Mouse (Mus musculus) midbrain, embryonic 14.5 days (tissue): ENCODE measurements around the gene Actr6. TPM values are rescaled to one million over a fixed set of nuclear protein-coding genes. Genes with fewer than 3 reads are reported as not detected.

ENCODE experiments used
- ATAC-seq: fragments of 200-750 bp; cut with Nextera tagmentation; 2 replicates; pipeline ENCODE4 v1.8.0; 2017; ENCODE audit warnings: moderate number of reproducible peaks, moderate library complexity; ENCODE audit not compliant: low FRiP score, low TSS enrichment
- DNase-seq: peaks from one replicate; pipeline ENCODE4 v3.0.0-alpha.2; 2015
- H3K27ac ChIP-seq: fragments of 300-500 bp; sonication (generic); replicated peaks from 2 replicates; pipeline ENCODE4 v1.5.1; 2014; ENCODE audit warnings: mild to moderate bottlenecking, low read depth, low read length, moderate library complexity
- H3K27me3 ChIP-seq: fragments of 300-500 bp; sonication (generic); 2 replicates; pipeline ENCODE4 v1.6.1; 2014; ENCODE audit warnings: low read length, control low read depth, mixed read lengths; ENCODE audit not compliant: control insufficient read depth, insufficient read depth
- H3K36me3 ChIP-seq: fragments of 300-500 bp; sonication (generic); 2 replicates; pipeline ENCODE4 v1.6.1; 2014; ENCODE audit warnings: low read length, control low read depth; ENCODE audit not compliant: control insufficient read depth, insufficient read depth
- H3K4me1 ChIP-seq: fragments of 300-500 bp; sonication (generic); 2 replicates; pipeline ENCODE4 v1.6.1; 2014; ENCODE audit warnings: mild to moderate bottlenecking, antibody characterized with exemption, low read length, control low read depth; ENCODE audit not compliant: control insufficient read depth, insufficient read depth
- H3K4me2 ChIP-seq: fragments of 300-500 bp; sonication (generic); 2 replicates; pipeline ENCODE4 v1.6.1; 2014; ENCODE audit warnings: mild to moderate bottlenecking, low read length, moderate library complexity
- H3K4me3 ChIP-seq: fragments of 300-500 bp; sonication (generic); replicated peaks from 2 replicates; pipeline ENCODE4 v1.5.1; 2014; ENCODE audit warnings: low read depth, low read length
- H3K9ac ChIP-seq: fragments of 300-500 bp; sonication (generic); replicated peaks from 2 replicates; pipeline ENCODE4 v1.6.1; 2014; ENCODE audit warnings: mild to moderate bottlenecking, low read length, moderate library complexity
- H3K9me3 ChIP-seq: fragments of 300-500 bp; sonication (generic); 2 replicates; pipeline ENCODE4 v1.6.1; 2016; ENCODE audit warnings: low read length, control low read depth, mixed read lengths; ENCODE audit not compliant: control insufficient read depth
- WGBS: fragments of 180-500 bp; shearing (Covaris S2); extraction: QIAGEN DNeasy Blood & Tissue Kit; methylation state at CpG from one replicate; pipeline ENCODE4 v1.1.7; 2014; 5-methylcytosine and 5-hydroxymethylcytosine counted together
- polyA plus RNA-seq: library from polyadenylated mRNA; unstranded; fragments of >200 nt; fragmentation: Nextera tagmentation; extraction: Ambion mirVana; gene quantifications from 2 replicates; pipeline ENCODE4 v1.2.1, GENCODE M21; 2014

Actr6 gene
- polyA plus RNA-seq, 1 experiment from 2014 or later: 53.8 TPM

GRCm38 (mm10) chr10:89744341-89744740 is 12.2 kb upstream of the Actr6 start:
- H3K4me1 ChIP-seq: peaks cover 5% of the 10 kb centered on the region; the same call in 1 of the 2 replicates
- H3K27me3 ChIP-seq: no peaks in the 10 kb centered on the region
- no peak overlapping the region for H3K9ac ChIP-seq
- peak overlapping the region; percentile 93 for H3K4me3 ChIP-seq
- no peak for DNase-seq
- H3K27ac ChIP-seq: 0 out of 2 replicates have a peak overlapping the region, but pooled peaks have one; percentile 93
- 27% methylated on average over 3 of the region's 3 CpGs for WGBS
- H3K36me3 ChIP-seq: no peaks in the 10 kb centered on the region
- H3K9me3 ChIP-seq: no peaks in the 10 kb centered on the region
- no peak for ATAC-seq
- peak overlapping the region; percentile 56 for H3K4me2 ChIP-seq

GRCm38 (mm10) chr10:89743266-89743665 is 11.2 kb upstream of the Actr6 start:
- no peak for ATAC-seq
- no peaks in the 10 kb centered on the region for H3K9me3 ChIP-seq
- no peaks in the 10 kb centered on the region for H3K27me3 ChIP-seq
- H3K4me3 ChIP-seq: no peak overlapping the region
- peaks cover 5% of the 10 kb centered on the region; the same call in 1 of the 2 replicates for H3K4me1 ChIP-seq
- no peak overlapping the region for H3K4me2 ChIP-seq
- no peak for DNase-seq
- H3K27ac ChIP-seq: no peak overlapping the region
- no peaks in the 10 kb centered on the region for H3K36me3 ChIP-seq
- WGBS: 94% methylated on average over 4 of the region's 4 CpGs
- no peak overlapping the region for H3K9ac ChIP-seq

- Histone ChIP-seq H3K9ac (no peak overlapping the region), H3K4me2 (no peak overlapping the region), H3K27ac (no peak overlapping the region), H3K9me3 (no peaks in the 10 kb centered on the region), H3K4me1 (no peaks in the 10 kb centered on the region), H3K36me3 (no peaks in the 10 kb centered on the region), H3K4me3 (no peak overlapping the region), H3K27me3 (no peaks in the 10 kb centered on the region)
- DNase-seq (no peak), ATAC-seq (no peak)
- WGBS: 83% methylated on average over 6 of the region's 6 CpGs
These were observed 8.9 kb upstream of the Actr6 start for GRCm38 (mm10) chr10:89740995-89741394.

GRCm38 (mm10) chr10:89739703-89740102 is 7.6 kb upstream of the Actr6 start:
- H3K4me2 ChIP-seq: no peak overlapping the region
- no peak overlapping the region for H3K9ac ChIP-seq
- ATAC-seq: no peak
- no peak for DNase-seq
- H3K4me3 ChIP-seq: no peak overlapping the region
- H3K27ac ChIP-seq: no peak overlapping the region
- H3K27me3 ChIP-seq: no peaks in the 10 kb centered on the region
- H3K4me1 ChIP-seq: no peaks in the 10 kb centered on the region
- no peaks in the 10 kb centered on the region for H3K9me3 ChIP-seq
- H3K36me3 ChIP-seq: no peaks in the 10 kb centered on the region
- 58% methylated on average over 7 of the region's 7 CpGs for WGBS

DNA sequence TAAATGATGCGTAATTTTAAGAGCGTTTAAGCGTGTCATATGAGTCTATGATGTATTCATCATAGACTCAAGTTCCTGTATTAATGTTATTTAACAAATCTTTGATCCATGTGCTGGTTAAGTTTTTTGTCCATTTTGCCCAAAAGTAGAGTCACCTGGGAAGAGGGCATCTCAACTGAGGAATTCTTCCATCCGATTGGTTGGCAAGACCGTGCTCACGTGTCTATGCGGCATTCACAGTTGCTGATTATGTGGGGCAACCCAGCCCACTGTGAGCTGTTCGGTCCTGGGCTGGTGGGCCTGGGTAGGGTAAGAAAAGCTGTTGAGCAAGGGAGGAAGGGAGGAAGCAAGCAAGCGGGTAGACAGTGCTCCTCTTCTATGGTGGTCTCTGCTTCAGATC is 6.3 kb upstream of the Actr6 start:
- H3K27me3 ChIP-seq: no peaks in the 10 kb centered on the region
- H3K36me3 ChIP-seq: no peaks in the 10 kb centered on the region
- no peak overlapping the region for H3K4me2 ChIP-seq
- H3K4me3 ChIP-seq: no peak overlapping the region
- ATAC-seq (no peak), DNase-seq (no peak)
- 91% methylated on average over 9 of the region's 9 CpGs for WGBS
- H3K9ac ChIP-seq: no peak overlapping the region
- no peak overlapping the region for H3K27ac ChIP-seq
- H3K4me1 ChIP-seq: no peaks in the 10 kb centered on the region
- no peaks in the 10 kb centered on the region for H3K9me3 ChIP-seq

DNA sequence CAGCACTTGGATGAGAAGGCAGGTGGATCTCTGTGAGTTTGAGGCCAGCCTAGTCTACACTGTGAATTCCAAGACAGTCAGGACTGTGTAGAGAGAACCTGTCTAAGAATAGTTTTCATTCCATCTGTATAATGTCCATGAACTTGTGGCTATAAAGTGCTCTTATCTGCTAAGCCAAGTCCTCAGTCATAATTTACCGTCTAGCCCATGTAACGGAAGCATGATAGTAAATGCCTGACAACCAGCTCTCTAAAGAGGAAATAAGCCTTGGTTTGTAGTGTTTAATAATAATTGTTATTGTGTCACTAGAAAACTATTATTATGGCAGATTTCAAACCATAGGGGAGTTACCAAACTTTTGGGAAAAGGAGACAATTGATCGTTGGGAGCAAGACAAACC is 5.8 kb upstream of the Actr6 start:
- Histone ChIP-seq H3K27ac (no peak overlapping the region), H3K4me2 (no peak overlapping the region), H3K9ac (no peak overlapping the region), H3K4me1 (0 out of 2 replicates have a peak, but pooled peaks cover under 1% of the 10 kb centered on the region), H3K27me3 (no peaks in the 10 kb centered on the region), H3K36me3 (no peaks in the 10 kb centered on the region), H3K9me3 (no peaks in the 10 kb centered on the region), H3K4me3 (no peak overlapping the region)
- 97% methylated on average over 3 of the region's 3 CpGs for WGBS
- ATAC-seq (no peak), DNase-seq (no peak)

GRCm38 (mm10) chr10:89737092-89737491 is 5.0 kb upstream of the Actr6 start:
- Histone ChIP-seq H3K9me3 (no peaks in the 10 kb centered on the region), H3K4me1 (0 out of 2 replicates have a peak, but pooled peaks cover 3% of the 10 kb centered on the region), H3K9ac (no peak overlapping the region), H3K4me2 (no peak overlapping the region), H3K36me3 (no peaks in the 10 kb centered on the region), H3K27ac (no peak overlapping the region), H3K27me3 (no peaks in the 10 kb centered on the region), H3K4me3 (no peak overlapping the region)
- 47% methylated on average over 5 of the region's 5 CpGs for WGBS
- ATAC-seq: no peak
- no peak for DNase-seq

DNA sequence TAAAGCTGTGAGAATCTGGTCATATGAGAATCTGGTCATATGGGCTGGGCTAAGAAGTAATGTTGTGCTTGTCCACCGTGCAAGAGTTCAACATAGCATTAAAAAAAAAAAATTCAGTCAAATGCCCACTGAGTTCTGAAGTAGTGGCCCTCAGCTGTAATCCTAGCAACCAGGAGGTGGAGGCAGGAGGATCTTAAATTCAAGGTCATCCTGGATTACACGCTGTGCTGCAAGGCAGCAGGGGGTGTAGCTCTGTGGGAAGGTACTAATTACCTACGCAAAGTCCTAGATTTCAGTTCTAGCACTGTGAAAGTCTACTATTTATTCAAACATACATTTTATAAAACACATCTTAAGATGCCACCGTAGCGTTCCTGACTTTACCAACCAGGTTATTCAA is 754 bp downstream of the Actr6 start:
- Histone ChIP-seq H3K36me3 (peaks cover 9% of the 10 kb centered on the region), H3K4me3 (peak overlapping the region; percentile 65), H3K4me2 (peak overlapping the region; percentile 57), H3K9ac (peak overlapping the region; percentile 62), H3K4me1 (peaks cover 8% of the 10 kb centered on the region; the same call in 1 of the 2 replicates), H3K27ac (no peak overlapping the region), H3K27me3 (no peaks in the 10 kb centered on the region), H3K9me3 (no peaks in the 10 kb centered on the region)
- WGBS: 10% methylated on average over 5 of the region's 5 CpGs
- peak; percentile 29 for DNase-seq
- ATAC-seq: no peak

GRCm38 (mm10) chr10:89730386-89730785 is 1.7 kb downstream of the Actr6 start:
- H3K9me3 ChIP-seq: no peaks in the 10 kb centered on the region
- DNase-seq (no peak), ATAC-seq (no peak)
- H3K4me2 ChIP-seq: no peak overlapping the region
- 91% methylated on average over 6 of the region's 6 CpGs for WGBS
- no peaks in the 10 kb centered on the region for H3K27me3 ChIP-seq
- H3K4me1 ChIP-seq: peaks cover 8% of the 10 kb centered on the region; the same call in 1 of the 2 replicates
- H3K27ac ChIP-seq: no peak overlapping the region
- no peak overlapping the region for H3K4me3 ChIP-seq
- H3K9ac ChIP-seq: no peak overlapping the region
- H3K36me3 ChIP-seq: peaks cover 18% of the 10 kb centered on the region
